Mouse (Mus musculus): ENCODE data around the gene Cdv3. TPM values are rescaled to one million over a fixed set of nuclear protein-coding genes. Genes with fewer than 3 reads are reported as not detected.
"Not testable (repeated sequence)": the region's sequence is repeated elsewhere in the genome, so short reads cannot be mapped to it uniquely, and the experiment has no call there.

The Cdv3 gene
- polyA plus RNA-seq, 1 experiment from 2014 or later, result 94.0 TPM

- no peak for ATAC-seq (ENCODE audit: low read depth)
- Histone ChIP-seq H3K9me3 (ENCODE audit: control insufficient read depth, low read length) (no peaks in the 10 kb centered on the region), H3K4me2 (ENCODE audit: low read depth, low read length) (peak overlapping the region; percentile 79), H3K9ac (ENCODE audit: low read depth, low read length) (peak overlapping the region; percentile 98), H3K27ac (replicated peaks; ENCODE audit: low read depth, low read length) (peak overlapping the region; percentile 96; the same call in 1 of the 2 replicates), H3K36me3 (ENCODE audit: control insufficient read depth, insufficient read depth, low read length) (peaks cover 38% of the 10 kb centered on the region), H3K4me3 (ENCODE audit: low read depth, low read length) (peak overlapping the region; percentile 91), H3K27me3 (replicated peaks; ENCODE audit: control insufficient read depth, insufficient read depth, low read length) (no peaks in the 10 kb centered on the region), H3K4me1 (ENCODE audit: control insufficient read depth, insufficient read depth, low read length) (peaks cover 20% of the 10 kb centered on the region)
- DNase-seq (ENCODE audit: low spot score), result peak; percentile 60
- under 1% methylated on average over 21 of the region's 21 CpGs for WGBS
These were observed 1.8 kb downstream of the Cdv3 start for GRCm38 (mm10) chr9:103363730-103364417.

GRCm38 (mm10) chr9:103363088-103363487, 2.6 kb downstream of the Cdv3 start:
- Histone ChIP-seq H3K4me2 (ENCODE audit: low read depth, low read length) (peak overlapping the region; percentile 79), H3K9me3 (ENCODE audit: control insufficient read depth, low read length) (no peaks in the 10 kb centered on the region), H3K27ac (replicated peaks; ENCODE audit: low read depth, low read length) (no peak overlapping the region), H3K4me3 (ENCODE audit: low read depth, low read length) (peak overlapping the region; percentile 91), H3K36me3 (ENCODE audit: control insufficient read depth, insufficient read depth, low read length) (peaks cover 40% of the 10 kb centered on the region), H3K9ac (ENCODE audit: low read depth, low read length) (peak overlapping the region; percentile 98; the same call in 1 of the 2 replicates), H3K27me3 (replicated peaks; ENCODE audit: control insufficient read depth, insufficient read depth, low read length) (no peaks in the 10 kb centered on the region), H3K4me1 (ENCODE audit: control insufficient read depth, insufficient read depth, low read length) (peaks cover 20% of the 10 kb centered on the region)
- WGBS, result 51% methylated on average over 6 of the region's 6 CpGs
- no peak for ATAC-seq (ENCODE audit: low read depth)
- no peak for DNase-seq (ENCODE audit: low spot score)

DNA sequence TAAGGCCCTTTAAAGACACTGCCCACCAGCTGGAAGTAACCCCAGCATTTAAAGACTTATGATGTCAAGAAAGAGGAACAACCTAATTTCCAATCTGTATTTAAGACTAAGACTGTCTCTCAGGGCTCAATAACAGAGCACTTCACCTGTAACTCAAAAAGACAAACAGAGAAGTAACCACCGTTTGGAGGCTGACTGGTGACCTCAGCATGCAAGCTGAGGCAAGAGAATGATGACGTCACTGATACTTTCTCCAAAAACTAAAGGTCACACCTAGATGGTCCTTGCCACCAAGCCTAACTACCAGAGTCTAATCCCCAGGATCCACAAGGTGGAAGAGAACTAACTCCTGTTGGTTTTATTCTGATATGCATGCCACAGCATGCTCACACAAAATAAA, 5.0 kb downstream of the Cdv3 start:
- WGBS, result 71% methylated on average over 2 of the region's 2 CpGs
- H3K36me3 ChIP-seq (ENCODE audit: control insufficient read depth, insufficient read depth, low read length), result peaks cover 60% of the 10 kb centered on the region

DNA sequence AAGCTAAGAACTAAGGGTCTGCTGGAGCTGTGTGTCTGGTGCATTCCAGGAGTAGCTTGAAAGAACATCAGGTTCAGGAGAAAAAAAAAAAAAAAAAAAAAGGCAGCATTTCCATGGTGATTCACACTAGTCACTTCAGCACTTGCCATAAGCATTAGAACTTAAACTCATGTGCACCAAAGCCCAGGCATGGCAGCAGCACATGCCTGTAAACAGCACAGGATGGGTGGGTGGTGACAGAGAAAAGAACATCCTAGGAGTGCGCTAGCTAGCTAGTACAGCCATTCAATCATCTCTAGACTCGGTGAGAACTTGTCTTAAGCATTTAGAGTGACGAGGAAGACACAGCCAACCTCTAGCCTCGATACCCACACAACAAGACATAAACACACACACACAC, 7.1 kb downstream of the Cdv3 start:
- Histone ChIP-seq H3K27ac (replicated peaks; ENCODE audit: low read depth, low read length) (no peak overlapping the region), H3K9me3 (ENCODE audit: control insufficient read depth, low read length) (no peaks in the 10 kb centered on the region), H3K4me1 (ENCODE audit: control insufficient read depth, insufficient read depth, low read length) (peaks cover 11% of the 10 kb centered on the region), H3K36me3 (ENCODE audit: control insufficient read depth, insufficient read depth, low read length) (peaks cover 60% of the 10 kb centered on the region), H3K4me3 (ENCODE audit: low read depth, low read length) (no peak overlapping the region), H3K9ac (ENCODE audit: low read depth, low read length) (no peak overlapping the region), H3K4me2 (ENCODE audit: low read depth, low read length) (no peak overlapping the region), H3K27me3 (replicated peaks; ENCODE audit: control insufficient read depth, insufficient read depth, low read length) (no peaks in the 10 kb centered on the region)
- DNase-seq (ENCODE audit: low spot score), result no peak
- no peak for ATAC-seq (ENCODE audit: low read depth)
- whole genome bisulfite sequencing, result 80% methylated on average over 4 of the region's 4 CpGs

More for the DNA sequence above, 5.0 kb downstream of the Cdv3 start:
- no peak for ATAC-seq (ENCODE audit: low read depth)
- DNase-seq (ENCODE audit: low spot score), result no peak
- H3K27me3 ChIP-seq (replicated peaks; ENCODE audit: control insufficient read depth, insufficient read depth, low read length), result no peaks in the 10 kb centered on the region
- H3K9me3 ChIP-seq (ENCODE audit: control insufficient read depth, low read length), result no peaks in the 10 kb centered on the region
- no peak overlapping the region for H3K9ac ChIP-seq (ENCODE audit: low read depth, low read length)
- no peak overlapping the region for H3K4me2 ChIP-seq (ENCODE audit: low read depth, low read length)
- H3K27ac ChIP-seq (replicated peaks; ENCODE audit: low read depth, low read length), result no peak overlapping the region
- H3K4me3 ChIP-seq (ENCODE audit: low read depth, low read length), result no peak overlapping the region
- peaks cover 12% of the 10 kb centered on the region for H3K4me1 ChIP-seq (ENCODE audit: control insufficient read depth, insufficient read depth, low read length)

- no peak for DNase-seq (ENCODE audit: low spot score)
- peaks cover 4% of the 10 kb centered on the region; the same call in 1 of the 2 replicates for H3K4me1 ChIP-seq (ENCODE audit: control insufficient read depth, insufficient read depth, low read length)
- no peaks in the 10 kb centered on the region for H3K27me3 ChIP-seq (replicated peaks; ENCODE audit: control insufficient read depth, insufficient read depth, low read length)
- no peak overlapping the region for H3K4me2 ChIP-seq (ENCODE audit: low read depth, low read length)
- peaks cover 54% of the 10 kb centered on the region for H3K36me3 ChIP-seq (ENCODE audit: control insufficient read depth, insufficient read depth, low read length)
- no peak overlapping the region for H3K27ac ChIP-seq (replicated peaks; ENCODE audit: low read depth, low read length)
- H3K9me3 ChIP-seq (ENCODE audit: control insufficient read depth, low read length), result no peaks in the 10 kb centered on the region
- no peak overlapping the region for H3K4me3 ChIP-seq (ENCODE audit: low read depth, low read length)
- H3K9ac ChIP-seq (ENCODE audit: low read depth, low read length), result no peak overlapping the region
- ATAC-seq (ENCODE audit: low read depth), result no peak
These were observed 7.7 kb downstream of the Cdv3 start for GRCm38 (mm10) chr9:103357893-103358292.

DNA sequence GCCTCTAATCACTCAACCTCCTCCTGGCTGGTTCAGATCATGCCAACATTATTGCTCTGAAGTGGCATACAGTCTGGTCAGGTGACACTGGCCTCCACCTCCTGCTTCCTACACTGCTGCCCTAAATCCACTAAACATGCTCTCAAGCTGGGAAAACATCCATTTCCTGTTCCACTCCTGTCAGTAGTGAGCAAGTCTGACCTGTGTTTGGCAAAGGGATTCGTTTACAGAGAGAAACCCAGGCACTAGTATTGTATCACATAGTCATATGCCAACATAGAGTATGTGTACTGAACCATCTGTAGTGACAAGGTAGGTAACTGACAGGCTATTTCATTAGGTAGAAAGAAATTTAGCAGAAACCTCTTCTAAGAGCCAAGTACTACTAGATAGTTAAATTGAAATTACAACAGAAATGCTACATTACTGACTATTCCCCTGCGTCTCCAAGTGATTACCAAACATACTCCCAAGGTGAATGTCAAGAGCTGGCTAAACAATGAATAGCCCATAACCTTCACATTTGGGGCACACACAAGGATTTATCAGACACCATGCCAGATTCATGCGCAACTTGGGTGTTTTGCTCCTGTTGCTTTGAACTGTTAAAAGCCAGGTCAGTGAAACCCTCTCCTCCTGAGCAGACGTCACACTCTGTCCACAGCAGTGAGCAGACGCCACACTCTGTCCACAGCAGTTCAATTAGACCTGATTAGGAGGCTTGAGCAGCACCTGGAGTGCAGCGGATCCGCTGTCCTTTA, 12.0 kb downstream of the Cdv3 start:
- peaks cover 65% of the 10 kb centered on the region for H3K36me3 ChIP-seq (ENCODE audit: control insufficient read depth, insufficient read depth, low read length)
- H3K9me3 ChIP-seq (ENCODE audit: control insufficient read depth, low read length); ATAC-seq (ENCODE audit: low read depth); H3K4me2 ChIP-seq (ENCODE audit: low read depth, low read length); H3K27ac ChIP-seq (replicated peaks; ENCODE audit: low read depth, low read length); H3K4me3 ChIP-seq (ENCODE audit: low read depth, low read length); DNase-seq (ENCODE audit: low spot score); H3K9ac ChIP-seq (ENCODE audit: low read depth, low read length); H3K4me1 ChIP-seq (ENCODE audit: control insufficient read depth, insufficient read depth, low read length); H3K27me3 ChIP-seq (replicated peaks; ENCODE audit: control insufficient read depth, insufficient read depth, low read length): not testable (repeated sequence)
- WGBS, result 78% methylated on average over 5 of the region's 7 CpGs

DNA sequence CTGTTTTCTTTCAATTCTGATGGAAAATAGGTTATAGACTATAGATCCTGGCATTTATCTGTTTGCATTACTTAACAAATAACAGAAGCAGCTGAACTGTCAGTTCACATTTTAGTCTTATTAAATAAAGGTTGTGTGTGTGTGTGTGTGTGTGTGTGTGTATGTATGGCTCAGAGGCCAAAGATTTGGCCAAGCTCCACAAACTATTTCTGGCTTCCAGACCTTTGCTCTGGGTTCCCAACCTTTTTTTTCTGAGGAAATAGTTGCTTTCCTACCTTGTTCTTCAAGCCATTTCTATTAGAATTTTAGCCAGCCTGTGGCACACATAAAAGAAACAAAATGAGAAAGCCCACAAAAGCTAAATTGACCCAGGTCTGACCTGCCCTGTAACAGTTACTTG, 16.8 kb downstream of the Cdv3 start:
- H3K36me3 ChIP-seq (ENCODE audit: control insufficient read depth, insufficient read depth, low read length), result peaks cover 86% of the 10 kb centered on the region
- no peaks in the 10 kb centered on the region for H3K9me3 ChIP-seq (ENCODE audit: control insufficient read depth, low read length)
- H3K9ac ChIP-seq (ENCODE audit: low read depth, low read length), result no peak overlapping the region
- DNase-seq (ENCODE audit: low spot score) (no peak), ATAC-seq (ENCODE audit: low read depth) (no peak)
- H3K4me2 ChIP-seq (ENCODE audit: low read depth, low read length), result no peak overlapping the region
- H3K4me1 ChIP-seq (ENCODE audit: control insufficient read depth, insufficient read depth, low read length), result no peaks in the 10 kb centered on the region
- H3K27me3 ChIP-seq (replicated peaks; ENCODE audit: control insufficient read depth, insufficient read depth, low read length), result no peaks in the 10 kb centered on the region
- H3K27ac ChIP-seq (replicated peaks; ENCODE audit: low read depth, low read length), result no peak overlapping the region
- H3K4me3 ChIP-seq (ENCODE audit: low read depth, low read length), result no peak overlapping the region

DNA sequence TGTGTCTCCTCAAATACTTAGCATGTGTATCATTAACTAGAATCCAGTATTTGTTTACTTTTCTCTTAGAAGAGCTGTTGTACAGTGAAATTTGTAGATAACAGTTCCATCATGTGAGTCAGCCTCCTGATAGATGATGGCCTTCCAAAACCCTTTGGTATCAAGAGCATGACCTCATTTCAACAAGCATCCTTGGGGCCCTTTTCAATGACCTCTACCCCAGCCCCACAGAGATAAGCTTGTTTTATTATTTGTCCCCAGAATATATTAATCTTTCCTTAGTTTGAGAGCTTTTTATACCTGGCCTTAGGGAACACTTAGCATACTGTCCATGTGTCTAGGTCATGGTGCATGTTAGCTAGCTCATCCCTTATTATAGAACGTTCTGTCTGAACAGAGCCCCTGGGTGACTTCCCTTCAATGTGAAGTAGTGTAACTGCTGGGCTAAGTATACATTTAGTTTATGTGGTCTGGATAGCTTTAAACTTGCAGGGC, 17.6 kb downstream of the Cdv3 start:
- H3K27ac ChIP-seq (replicated peaks; ENCODE audit: low read depth, low read length), result no peak overlapping the region
- H3K36me3 ChIP-seq (ENCODE audit: control insufficient read depth, insufficient read depth, low read length), result peaks cover 94% of the 10 kb centered on the region
- no peak for DNase-seq (ENCODE audit: low spot score)
- WGBS, result 85% methylated on average over 1 of the region's 1 CpGs
- no peak overlapping the region for H3K4me3 ChIP-seq (ENCODE audit: low read depth, low read length)
- H3K4me2 ChIP-seq (ENCODE audit: low read depth, low read length), result no peak overlapping the region
- no peaks in the 10 kb centered on the region for H3K27me3 ChIP-seq (replicated peaks; ENCODE audit: control insufficient read depth, insufficient read depth, low read length)
- H3K9ac ChIP-seq (ENCODE audit: low read depth, low read length), result no peak overlapping the region
- ATAC-seq (ENCODE audit: low read depth), result no peak
- no peaks in the 10 kb centered on the region for H3K9me3 ChIP-seq (ENCODE audit: control insufficient read depth, low read length)
- H3K4me1 ChIP-seq (ENCODE audit: control insufficient read depth, insufficient read depth, low read length), result no peaks in the 10 kb centered on the region

Data from embryonic facial prominence, embryonic 14.5 days (tissue).